In genomic region chr6:51454949-51455348, GRCm38 (mm10) we compare ENCODE assay signal across 20 mouse cellular contexts. TPM values are rescaled to one million over a fixed set of nuclear protein-coding genes. Genes with fewer than 3 reads are reported as not detected.
DNase-seq lines count a peak whose midpoint lies in the region; ATAC-seq lines count a peak whose summit lies in the region.
"Had no signal": no experiment of that assay in that cellular context is flagged by ENCODE, and none has a peak within 500 bp of the region (broad histone marks: within the 10 kb centered on the region; RNA-seq: fewer than 3 reads in every experiment).

No protein-coding gene starts in this region.

- no peaks in the 10 kb centered on the region for H3K9me3 ChIP-seq in kidney, embryonic 15.5 days (replicated peaks)
- no peaks in the 10 kb centered on the region for H3K9me3 ChIP-seq in limb, embryonic 13.5 days
- H3K9me3 ChIP-seq: embryonic facial prominence, embryonic 15.5 days; forebrain, embryonic 10.5 days; forebrain, embryonic 15.5 days; heart, embryonic 13.5 days; hindbrain, embryonic 12.5 days had no signal

- no peak overlapping the region for H3K4me2 ChIP-seq in kidney, embryonic 15.5 days
- H3K4me2 ChIP-seq in limb, embryonic 13.5 days (replicated peaks): no peak overlapping the region
- H3K4me2 ChIP-seq: embryonic facial prominence, embryonic 15.5 days; forebrain, embryonic 15.5 days; heart, embryonic 13.5 days; hindbrain, embryonic 12.5 days had no signal

- no peak overlapping the region for H3K9ac ChIP-seq in kidney, embryonic 15.5 days
- H3K9ac ChIP-seq in limb, embryonic 13.5 days: no peak overlapping the region
- H3K9ac ChIP-seq: embryonic facial prominence, embryonic 15.5 days; forebrain, embryonic 15.5 days; heart, embryonic 13.5 days; hindbrain, embryonic 12.5 days had no signal

- peaks cover 11% of the 10 kb centered on the region for H3K4me1 ChIP-seq in kidney, embryonic 15.5 days
- H3K4me1 ChIP-seq in limb, embryonic 13.5 days: peaks cover 22% of the 10 kb centered on the region
- H3K4me1 ChIP-seq: embryonic facial prominence, embryonic 15.5 days; forebrain, embryonic 15.5 days; heart, embryonic 13.5 days; hindbrain, embryonic 12.5 days had no signal

- H3K27me3 ChIP-seq in kidney, embryonic 15.5 days: no peaks in the 10 kb centered on the region
- no peaks in the 10 kb centered on the region for H3K27me3 ChIP-seq in limb, embryonic 13.5 days
- H3K27me3 ChIP-seq: CH12.LX; embryonic facial prominence, embryonic 15.5 days; forebrain, embryonic 15.5 days; heart, embryonic 13.5 days; hindbrain, embryonic 12.5 days had no signal

- 0 out of 2 replicates have a peak overlapping the region, but pooled peaks have one; percentile 15 for H3K27ac ChIP-seq in kidney, embryonic 15.5 days
- H3K27ac ChIP-seq in limb, embryonic 13.5 days: 0 out of 2 replicates have a peak overlapping the region, but pooled peaks have one; percentile 3
- H3K27ac ChIP-seq: embryonic facial prominence, embryonic 15.5 days; forebrain, embryonic 10.5 days; forebrain, embryonic 15.5 days; heart, embryonic 13.5 days had no signal

- peaks cover 23% of the 10 kb centered on the region for H3K36me3 ChIP-seq in kidney, embryonic 15.5 days
- peaks cover 21% of the 10 kb centered on the region for H3K36me3 ChIP-seq in limb, embryonic 13.5 days

- H3K4me3 ChIP-seq in kidney, embryonic 15.5 days (replicated peaks): no peak overlapping the region
- H3K4me3 ChIP-seq in limb, embryonic 13.5 days: no peak overlapping the region
- H3K4me3 ChIP-seq: embryonic facial prominence, embryonic 15.5 days; erythroblast, embryonic 14.5 days; forebrain, embryonic 10.5 days; forebrain, embryonic 15.5 days; heart, embryonic 13.5 days; hindbrain, embryonic 12.5 days had no signal

- 58% methylated on average over 3 of the region's 3 CpGs for WGBS in kidney, embryonic 15.5 days
- 38% methylated on average over 3 of the region's 3 CpGs for WGBS in limb, embryonic 13.5 days

- no peak for ATAC-seq in kidney, embryonic 15.5 days (replicated peaks; ENCODE audit: low FRiP score)
- ATAC-seq in limb, embryonic 13.5 days (ENCODE audit: low FRiP score, low read depth): no peak
- ATAC-seq: forebrain, embryonic 15.5 days; hindbrain, embryonic 16.5 days had no signal

- DNase-seq in kidney, postnatal 36 days: no peak
- DNase-seq in Muller cell, postnatal 12 days (ENCODE audit: inconsistent ontology term): peak; percentile 49
- no peak for DNase-seq in cerebellum, adult 11 months
- DNase-seq in right cerebral cortex, postnatal 10 days (ENCODE audit: low spot score in 2 of 2): no peak
- DNase-seq: adrenal gland, adult 8-10 months; adrenal gland, postnatal 36 days; cerebellum, adult 8-10 months; cerebellum, postnatal 14 days; embryo, embryonic 11 days; heart, postnatal 36 days had no signal

RNA-seq across cellular contexts. Expression of gene Hnrnpa2b1, which starts 14.7 kb away (rescaled TPM):
- polyA plus RNA-seq in kidney, embryonic 15.5 days (2015; fragmentation: Nextera tagmentation; extraction: Ambion mirVana): 2,022 and 2,214 TPM in 2 replicates
- polyA plus RNA-seq in limb, embryonic 13.5 days (2015; fragmentation: Nextera tagmentation; extraction: Ambion mirVana): 2,108 and 2,149 TPM in 2 replicates

RNA-seq across cellular contexts. Expression of gene Cbx3, which starts 15.2 kb away (rescaled TPM):
- polyA plus RNA-seq in kidney, embryonic 15.5 days (2015; fragmentation: Nextera tagmentation; extraction: Ambion mirVana): 476 and 547 TPM in 2 replicates
- polyA plus RNA-seq in limb, embryonic 13.5 days (2015; fragmentation: Nextera tagmentation; extraction: Ambion mirVana): 532 and 550 TPM in 2 replicates

RNA-seq across cellular contexts. Expression of gene Nfe2l3, which starts 22.5 kb away (rescaled TPM):
- 1.9 and 2.2 TPM in 2 replicates for polyA plus RNA-seq in kidney, embryonic 15.5 days (2015; fragmentation: Nextera tagmentation; extraction: Ambion mirVana)
- 1.6 and 1.9 TPM in 2 replicates for polyA plus RNA-seq in limb, embryonic 13.5 days (2015; fragmentation: Nextera tagmentation; extraction: Ambion mirVana)
- polyA plus RNA-seq: erythroblast, embryonic 14.5 days had no signal
